Mouse (Mus musculus): ENCODE measurements around the gene Mien1. TPM values are rescaled to one million over a fixed set of nuclear protein-coding genes. Genes with fewer than 3 reads are reported as not detected.

Mien1 gene
- polyA plus RNA-seq, 1 experiment: 89.1 TPM

- no peaks in the 10 kb centered on the region for H3K36me3 ChIP-seq (replicated peaks; ENCODE audit: low read length)
- no peaks in the 10 kb centered on the region for H3K4me1 ChIP-seq
- TF ChIP-seq FLI1 (IDR thresholded peaks at IDR 0.05; ENCODE audit: low read length) (no peak), GATA1 (IDR thresholded peaks at IDR 0.05; ENCODE audit: borderline replicate concordance, low read length) (no peak)
- H3K9me3 ChIP-seq: no peaks in the 10 kb centered on the region
- H3K4me3 ChIP-seq (replicated peaks): no peak overlapping the region
- H3K27me3 ChIP-seq (replicated peaks): peaks cover 48% of the 10 kb centered on the region
Observed at GRCm38 (mm10) chr11:98475630-98476433, 37.0 kb upstream of the Mien1 start.

GRCm38 (mm10) chr11:98474967-98475366, 36.2 kb upstream of the Mien1 start:
- H3K27me3 ChIP-seq (replicated peaks): peaks cover 52% of the 10 kb centered on the region
- TF ChIP-seq FLI1 (IDR thresholded peaks at IDR 0.05; ENCODE audit: low read length): no peak
- no peak for TF ChIP-seq GATA1 (IDR thresholded peaks at IDR 0.05; ENCODE audit: borderline replicate concordance, low read length)
- no peaks in the 10 kb centered on the region for H3K9me3 ChIP-seq
- H3K4me1 ChIP-seq: no peaks in the 10 kb centered on the region
- no peaks in the 10 kb centered on the region for H3K36me3 ChIP-seq (replicated peaks; ENCODE audit: low read length)
- H3K4me3 ChIP-seq (replicated peaks): no peak overlapping the region

GRCm38 (mm10) chr11:98473916-98474479, 35.2 kb upstream of the Mien1 start:
- Histone ChIP-seq H3K4me1 (no peaks in the 10 kb centered on the region), H3K36me3 (replicated peaks; ENCODE audit: low read length) (no peaks in the 10 kb centered on the region)
- no peak for TF ChIP-seq GATA1 (IDR thresholded peaks at IDR 0.05; ENCODE audit: borderline replicate concordance, low read length)
- no peak for TF ChIP-seq FLI1 (IDR thresholded peaks at IDR 0.05; ENCODE audit: low read length)

DNA sequence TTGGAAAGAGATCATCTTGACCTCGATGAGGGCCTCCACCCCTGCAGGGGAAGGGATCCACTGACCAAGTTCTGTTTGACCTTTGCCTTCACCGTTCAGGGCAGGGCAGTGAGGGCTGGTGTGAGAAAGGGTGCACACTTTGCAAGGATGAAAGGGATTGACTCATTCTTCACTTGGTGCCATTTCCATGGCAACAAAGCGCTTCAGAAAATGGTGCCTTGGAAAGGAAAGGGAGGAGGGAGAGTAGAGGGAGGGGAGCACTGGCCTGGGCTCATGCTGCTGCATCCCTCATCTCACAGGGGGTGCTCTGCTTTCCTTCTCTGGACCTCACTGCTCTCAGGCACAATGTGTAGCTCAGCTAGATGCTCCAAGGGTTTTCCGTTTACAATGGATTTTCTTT, 33.9 kb upstream of the Mien1 start:
- Histone ChIP-seq H3K4me3 (replicated peaks) (no peak overlapping the region), H3K4me1 (no peaks in the 10 kb centered on the region), H3K36me3 (replicated peaks; ENCODE audit: low read length) (no peaks in the 10 kb centered on the region), H3K9me3 (no peaks in the 10 kb centered on the region), H3K27me3 (replicated peaks) (peaks cover 64% of the 10 kb centered on the region)
- TF ChIP-seq GATA1 (IDR thresholded peaks at IDR 0.05; ENCODE audit: borderline replicate concordance, low read length) (no peak), FLI1 (IDR thresholded peaks at IDR 0.05; ENCODE audit: low read length) (no peak)

More at GRCm38 (mm10) chr11:98473916-98474479, 35.2 kb upstream of the Mien1 start:
- no peak overlapping the region for H3K4me3 ChIP-seq (replicated peaks)
- no peaks in the 10 kb centered on the region for H3K9me3 ChIP-seq
- H3K27me3 ChIP-seq (replicated peaks): peaks cover 58% of the 10 kb centered on the region

GRCm38 (mm10) chr11:98470795-98471194, 32.0 kb upstream of the Mien1 start:
- TF ChIP-seq GATA1 (IDR thresholded peaks at IDR 0.05; ENCODE audit: borderline replicate concordance, low read length) (no peak), FLI1 (IDR thresholded peaks at IDR 0.05; ENCODE audit: low read length) (no peak)
- Histone ChIP-seq H3K36me3 (replicated peaks; ENCODE audit: low read length) (no peaks in the 10 kb centered on the region), H3K27me3 (replicated peaks) (peaks cover 79% of the 10 kb centered on the region), H3K9me3 (no peaks in the 10 kb centered on the region), H3K4me3 (replicated peaks) (no peak overlapping the region), H3K4me1 (no peaks in the 10 kb centered on the region)

GRCm38 (mm10) chr11:98469761-98470714, 31.2 kb upstream of the Mien1 start:
- H3K9me3 ChIP-seq: no peaks in the 10 kb centered on the region
- no peak overlapping the region for H3K4me3 ChIP-seq (replicated peaks)
- no peaks in the 10 kb centered on the region for H3K4me1 ChIP-seq
- peaks cover 83% of the 10 kb centered on the region for H3K27me3 ChIP-seq (replicated peaks)
- H3K36me3 ChIP-seq (replicated peaks; ENCODE audit: low read length): no peaks in the 10 kb centered on the region
- TF ChIP-seq FLI1 (IDR thresholded peaks at IDR 0.05; ENCODE audit: low read length): no peak
- TF ChIP-seq GATA1 (IDR thresholded peaks at IDR 0.05; ENCODE audit: borderline replicate concordance, low read length): no peak

- no peak overlapping the region for H3K4me3 ChIP-seq (replicated peaks)
- TF ChIP-seq FLI1 (IDR thresholded peaks at IDR 0.05; ENCODE audit: low read length): no peak
- no peak for TF ChIP-seq GATA1 (IDR thresholded peaks at IDR 0.05; ENCODE audit: borderline replicate concordance, low read length)
- no peaks in the 10 kb centered on the region for H3K36me3 ChIP-seq (replicated peaks; ENCODE audit: low read length)
- peaks cover 81% of the 10 kb centered on the region for H3K27me3 ChIP-seq (replicated peaks)
- peaks cover 9% of the 10 kb centered on the region; the same call in 1 of the 2 replicates for H3K4me1 ChIP-seq
- no peaks in the 10 kb centered on the region for H3K9me3 ChIP-seq
Observed at GRCm38 (mm10) chr11:98464516-98464915, 25.7 kb upstream of the Mien1 start.

DNA sequence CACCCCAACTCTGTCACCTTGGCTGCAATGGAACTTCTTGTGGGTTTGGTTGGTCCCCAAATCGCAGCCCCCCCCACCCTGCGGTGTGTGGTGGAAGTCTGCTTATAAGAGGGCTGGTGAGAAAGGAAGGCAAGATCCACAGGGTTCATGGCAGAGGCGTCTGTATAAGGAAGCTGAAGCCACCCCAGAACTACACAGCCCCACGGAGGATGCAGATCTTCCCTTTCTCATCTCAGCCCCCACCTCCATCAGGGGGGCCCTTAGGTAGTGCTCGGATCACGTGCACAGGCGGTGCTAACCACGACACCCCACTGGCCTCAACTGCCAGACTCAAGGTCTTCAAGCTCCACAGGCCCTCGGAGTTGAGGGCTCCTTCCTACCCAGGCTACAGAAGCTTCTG, 25.1 kb upstream of the Mien1 start:
- Histone ChIP-seq H3K9me3 (no peaks in the 10 kb centered on the region), H3K4me3 (replicated peaks) (no peak overlapping the region), H3K4me1 (peaks cover 9% of the 10 kb centered on the region; the same call in 1 of the 2 replicates), H3K27me3 (replicated peaks) (peaks cover 81% of the 10 kb centered on the region), H3K36me3 (replicated peaks; ENCODE audit: low read length) (no peaks in the 10 kb centered on the region)
- TF ChIP-seq GATA1 (IDR thresholded peaks at IDR 0.05; ENCODE audit: borderline replicate concordance, low read length): no peak
- TF ChIP-seq FLI1 (IDR thresholded peaks at IDR 0.05; ENCODE audit: low read length): no peak

- Histone ChIP-seq H3K9me3 (no peaks in the 10 kb centered on the region), H3K4me3 (replicated peaks) (no peak overlapping the region), H3K27me3 (replicated peaks) (peaks cover 80% of the 10 kb centered on the region), H3K36me3 (replicated peaks; ENCODE audit: low read length) (no peaks in the 10 kb centered on the region), H3K4me1 (peaks cover 22% of the 10 kb centered on the region)
- TF ChIP-seq GATA1 (IDR thresholded peaks at IDR 0.05; ENCODE audit: borderline replicate concordance, low read length) (no peak), FLI1 (IDR thresholded peaks at IDR 0.05; ENCODE audit: low read length) (no peak)
Observed at GRCm38 (mm10) chr11:98462255-98462654, 23.5 kb upstream of the Mien1 start.
